Mouse (Mus musculus): ENCODE results near the gene Mrln. TPM values are rescaled to one million over a fixed set of nuclear protein-coding genes. Genes with fewer than 3 reads are reported as not detected.

Mrln gene
- polyA plus RNA-seq, 1 experiment from 2014 or later: 0.77 TPM

- Histone ChIP-seq H3K9ac (no peak overlapping the region), H3K27ac (no peak overlapping the region), H3K4me1 (no peaks in the 10 kb centered on the region), H3K4me3 (replicated peaks) (no peak overlapping the region), H3K36me3 (no peaks in the 10 kb centered on the region), H3K27me3 (replicated peaks) (no peaks in the 10 kb centered on the region), H3K9me3 (no peaks in the 10 kb centered on the region), H3K4me2 (no peak overlapping the region)
- no peak for ATAC-seq (ENCODE audit: insufficient read depth, low FRiP score, low read depth)
- WGBS: 74% methylated on average over 3 of the region's 3 CpGs
Measured at GRCm38 (mm10) chr10:70262051-70262450, 57.6 kb downstream of the Mrln start.

GRCm38 (mm10) chr10:70263681-70264189 is 59.3 kb downstream of the Mrln start:
- Histone ChIP-seq H3K4me1 (no peaks in the 10 kb centered on the region), H3K9me3 (no peaks in the 10 kb centered on the region), H3K9ac (no peak overlapping the region), H3K27me3 (replicated peaks) (no peaks in the 10 kb centered on the region), H3K36me3 (no peaks in the 10 kb centered on the region), H3K4me3 (replicated peaks) (no peak overlapping the region), H3K27ac (no peak overlapping the region), H3K4me2 (no peak overlapping the region)
- ATAC-seq (ENCODE audit: insufficient read depth, low FRiP score, low read depth): no peak
- WGBS: 55% methylated on average over 4 of the region's 4 CpGs

DNA sequence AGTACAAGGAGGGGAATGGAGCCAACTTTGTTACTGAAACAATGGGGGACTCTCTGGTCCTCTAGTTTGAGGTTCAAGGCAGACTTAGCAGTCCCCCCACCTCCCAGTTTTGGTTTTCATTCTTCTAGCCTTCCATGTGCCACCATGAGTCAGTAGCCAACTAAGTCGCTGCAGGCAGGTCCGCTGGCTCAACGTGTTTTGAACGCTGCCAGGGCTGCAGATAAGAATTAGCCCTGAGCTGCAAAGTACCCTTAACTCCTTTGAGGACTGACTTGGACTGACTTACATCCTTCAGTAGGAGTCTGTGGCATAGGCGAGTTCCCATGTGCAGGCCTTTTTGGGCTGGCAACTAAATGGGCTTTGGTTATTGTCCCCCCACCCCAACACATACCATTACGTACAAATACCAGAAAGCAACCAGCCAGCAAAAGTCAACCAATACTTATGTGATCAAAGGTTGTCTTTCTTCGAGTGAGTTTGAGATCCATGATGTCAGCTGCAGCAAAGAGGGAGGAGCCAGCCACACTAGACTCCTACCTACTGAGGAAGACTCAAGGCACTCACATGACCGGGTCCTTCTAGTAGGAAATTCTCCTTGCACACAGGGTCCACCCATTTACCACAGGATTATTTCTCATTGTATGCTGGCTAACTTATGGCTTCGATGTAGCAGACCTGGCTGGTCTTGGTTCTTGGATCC is 60.0 kb downstream of the Mrln start:
- H3K9ac ChIP-seq: no peak overlapping the region
- ATAC-seq (ENCODE audit: insufficient read depth, low FRiP score, low read depth): no peak
- no peaks in the 10 kb centered on the region for H3K9me3 ChIP-seq
- H3K4me2 ChIP-seq: no peak overlapping the region
- WGBS: 76% methylated on average over 9 of the region's 9 CpGs
- H3K27me3 ChIP-seq (replicated peaks): no peaks in the 10 kb centered on the region
- no peak overlapping the region for H3K27ac ChIP-seq
- H3K4me1 ChIP-seq: no peaks in the 10 kb centered on the region
- no peaks in the 10 kb centered on the region for H3K36me3 ChIP-seq
- no peak overlapping the region for H3K4me3 ChIP-seq (replicated peaks)

- H3K4me1 ChIP-seq: no peaks in the 10 kb centered on the region
- no peaks in the 10 kb centered on the region for H3K27me3 ChIP-seq (replicated peaks)
- H3K9me3 ChIP-seq: no peaks in the 10 kb centered on the region
- ATAC-seq (ENCODE audit: insufficient read depth, low FRiP score, low read depth): no peak
- H3K36me3 ChIP-seq: no peaks in the 10 kb centered on the region
- no peak overlapping the region for H3K27ac ChIP-seq
- H3K4me2 ChIP-seq: no peak overlapping the region
- H3K9ac ChIP-seq: no peak overlapping the region
- no peak overlapping the region for H3K4me3 ChIP-seq (replicated peaks)
- WGBS: 80% methylated on average over 6 of the region's 6 CpGs
Measured at GRCm38 (mm10) chr10:70266501-70266900, 62.0 kb downstream of the Mrln start.

DNA sequence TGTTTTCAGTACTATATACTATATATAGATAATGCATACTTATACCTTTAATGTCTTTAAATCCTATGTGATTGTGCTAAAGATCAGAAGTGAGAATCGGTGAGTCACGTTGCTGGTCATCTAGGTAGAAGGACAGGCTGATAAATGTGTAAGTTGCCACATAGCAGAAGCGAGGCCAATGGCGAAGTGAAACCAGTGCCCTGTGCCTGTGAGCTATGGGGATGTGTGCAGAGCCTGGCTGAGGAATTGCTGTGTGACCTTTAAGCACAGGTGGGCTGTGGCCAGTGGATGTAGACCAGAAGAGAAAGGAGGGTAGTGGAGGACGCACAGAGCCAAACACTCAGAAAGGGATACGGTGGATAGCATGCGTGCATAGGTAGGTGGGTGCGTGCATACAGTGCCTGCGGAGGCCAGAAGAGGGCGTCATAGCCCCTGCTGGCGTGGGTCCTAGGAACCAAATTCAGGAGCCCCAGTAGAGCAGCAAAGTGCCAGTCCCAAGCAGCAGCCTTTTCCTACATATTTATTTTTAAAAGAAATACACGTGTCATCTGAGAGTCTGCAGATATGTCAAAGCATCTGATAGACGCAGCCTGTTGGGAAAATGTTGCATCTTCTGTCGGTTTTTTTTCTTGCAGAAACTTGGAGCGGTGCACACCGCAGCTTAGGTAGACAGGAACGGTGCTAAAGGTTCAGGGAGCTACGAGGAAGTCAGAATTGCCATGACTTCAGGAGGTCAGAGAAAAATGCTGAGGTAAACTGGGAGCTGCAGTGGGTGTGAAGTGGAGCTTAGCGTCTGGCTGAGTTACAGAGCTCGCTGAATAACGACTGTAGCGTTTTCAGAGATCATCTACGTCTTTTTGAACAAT is 64.3 kb downstream of the Mrln start:
- Histone ChIP-seq H3K4me2 (no peak overlapping the region), H3K36me3 (no peaks in the 10 kb centered on the region), H3K4me1 (no peaks in the 10 kb centered on the region), H3K9ac (no peak overlapping the region), H3K9me3 (no peaks in the 10 kb centered on the region), H3K27me3 (replicated peaks) (no peaks in the 10 kb centered on the region), H3K4me3 (replicated peaks) (no peak overlapping the region), H3K27ac (no peak overlapping the region)
- no peak for ATAC-seq (ENCODE audit: insufficient read depth, low FRiP score, low read depth)
- 72% methylated on average over 23 of the region's 23 CpGs for WGBS

Other genes with a start within 250 kb of the Mrln start
- 13.7 and 15.9 TPM in 2 replicates for gene Ccdc6, start 107.5 kb upstream of the Mrln start, polyA plus RNA-seq (2015; fragmentation: Nextera tagmentation; extraction: Ambion mirVana)
- 1.9 and 2.2 TPM in 2 replicates for gene Slc16a9, start 40.4 kb downstream of the Mrln start, polyA plus RNA-seq (2015; fragmentation: Nextera tagmentation; extraction: Ambion mirVana)
- 8.2 and 9.6 TPM in 2 replicates for gene Fam13c, start 235.8 kb downstream of the Mrln start, polyA plus RNA-seq (2015; fragmentation: Nextera tagmentation; extraction: Ambion mirVana)